Mouse (Mus musculus) midbrain, embryonic 15.5 days (tissue): ENCODE data around the gene Smpd4. TPM values are rescaled to one million over a fixed set of nuclear protein-coding genes. Genes with fewer than 3 reads are reported as not detected.
A peak's percentile ranks its signal among the peaks of the same experiment; 100 is the strongest.

Source experiments
- ATAC-seq: fragments of 200-750 bp; cut with Nextera tagmentation; replicated peaks from 2 replicates; pipeline ENCODE4 v1.8.0; 2017; ENCODE audit warnings: moderate TSS enrichment
- H3K27ac ChIP-seq: fragments of 300-500 bp; sonication (generic); 2 replicates; pipeline ENCODE4 v1.5.1; 2015; ENCODE audit warnings: mild to moderate bottlenecking, inconsistent platforms
- H3K27me3 ChIP-seq: fragments of 300-500 bp; sonication (generic); replicated peaks from 2 replicates; pipeline ENCODE4 v1.6.1; 2015; ENCODE audit warnings: inconsistent platforms
- H3K36me3 ChIP-seq: fragments of 300-500 bp; sonication (generic); replicated peaks from 2 replicates; pipeline ENCODE4 v1.6.1; 2015; ENCODE audit warnings: inconsistent platforms
- H3K4me1 ChIP-seq: fragments of 300-500 bp; sonication (generic); 2 replicates; pipeline ENCODE4 v1.6.1; 2015; ENCODE audit warnings: inconsistent platforms
- H3K4me2 ChIP-seq: fragments of 300-500 bp; sonication (generic); 2 replicates; pipeline ENCODE4 v1.6.1; 2015; ENCODE audit warnings: inconsistent platforms, mild to moderate bottlenecking, moderate library complexity
- H3K4me3 ChIP-seq: fragments of 300-500 bp; sonication (generic); 2 replicates; pipeline ENCODE4 v1.5.1; 2015; ENCODE audit warnings: mild to moderate bottlenecking, inconsistent platforms
- H3K9ac ChIP-seq: fragments of 300-500 bp; sonication (generic); 2 replicates; pipeline ENCODE4 v1.6.1; 2015; ENCODE audit warnings: mild to moderate bottlenecking, inconsistent platforms
- H3K9me3 ChIP-seq: fragments of 300-500 bp; sonication (generic); 2 replicates; pipeline ENCODE4 v1.6.1; 2016; ENCODE audit warnings: inconsistent platforms
- WGBS: fragments of 180-500 bp; shearing (Covaris S2); methylation state at CpG from one replicate; pipeline ENCODE4 v1.1.7; 2015; ENCODE audit warnings: mixed read lengths; 5-methylcytosine and 5-hydroxymethylcytosine counted together
- polyA plus RNA-seq: library from polyadenylated mRNA; unstranded; fragments of >200 nt; fragmentation: Nextera tagmentation; extraction: Ambion mirVana; gene quantifications from 2 replicates; pipeline ENCODE4 v1.2.1, GENCODE M21; 2015

Gene Smpd4
- polyA plus RNA-seq, 1 experiment from 2014 or later: 34.7 TPM

- Histone ChIP-seq H3K9me3 (no peaks in the 10 kb centered on the region), H3K27ac (no peak overlapping the region), H3K4me2 (no peak overlapping the region), H3K9ac (no peak overlapping the region), H3K27me3 (no peaks in the 10 kb centered on the region), H3K4me1 (peaks cover 4% of the 10 kb centered on the region), H3K4me3 (no peak overlapping the region), H3K36me3 (peaks cover 33% of the 10 kb centered on the region; the same call in 1 of the 2 replicates)
- no peak for ATAC-seq
- 87% methylated on average over 6 of the region's 6 CpGs for WGBS
Measured at GRCm38 (mm10) chr16:17641301-17641700, 22.1 kb downstream of the Smpd4 start.

GRCm38 (mm10) chr16:17642311-17642710 is 23.2 kb downstream of the Smpd4 start:
- H3K9me3 ChIP-seq: no peaks in the 10 kb centered on the region
- 86% methylated on average over 8 of the region's 8 CpGs for WGBS
- H3K27me3 ChIP-seq: no peaks in the 10 kb centered on the region
- H3K4me1 ChIP-seq: peaks cover 12% of the 10 kb centered on the region
- H3K4me3 ChIP-seq: no peak overlapping the region
- no peak for ATAC-seq
- no peak overlapping the region for H3K27ac ChIP-seq
- peaks cover 33% of the 10 kb centered on the region; the same call in 1 of the 2 replicates for H3K36me3 ChIP-seq
- H3K9ac ChIP-seq: no peak overlapping the region
- H3K4me2 ChIP-seq: no peak overlapping the region

DNA sequence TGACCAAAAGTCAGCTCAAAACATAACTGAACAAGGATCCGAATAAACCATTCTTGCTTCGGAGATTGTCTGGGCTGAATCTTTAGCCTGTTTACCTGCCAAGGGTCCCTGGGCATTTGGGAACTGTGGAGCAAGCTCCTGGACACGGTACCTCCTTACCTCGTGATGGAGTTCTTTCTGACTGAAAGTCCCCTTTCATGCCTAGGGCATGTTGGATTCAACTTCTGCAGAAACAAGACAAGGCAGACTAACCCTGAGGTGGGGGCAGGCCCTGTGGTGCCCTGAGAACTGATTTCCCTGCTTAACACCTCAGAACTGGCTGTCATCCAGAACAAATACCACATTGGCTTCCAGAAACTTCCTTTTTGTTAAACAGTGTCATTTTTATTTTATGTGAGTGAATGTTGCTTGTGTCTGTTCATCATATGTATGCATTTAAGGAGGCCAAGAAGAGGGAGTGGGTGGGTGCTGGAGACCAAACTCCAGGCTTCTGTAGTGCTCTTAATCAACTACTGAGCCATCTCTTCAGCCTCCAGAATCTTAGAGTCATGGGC is 24.4 kb downstream of the Smpd4 start:
- H3K36me3 ChIP-seq: peaks cover 33% of the 10 kb centered on the region; the same call in 1 of the 2 replicates
- H3K9me3 ChIP-seq: no peaks in the 10 kb centered on the region
- no peak overlapping the region for H3K9ac ChIP-seq
- no peak overlapping the region for H3K4me3 ChIP-seq
- H3K4me2 ChIP-seq: no peak overlapping the region
- ATAC-seq: no peak
- no peaks in the 10 kb centered on the region for H3K27me3 ChIP-seq
- peaks cover 15% of the 10 kb centered on the region for H3K4me1 ChIP-seq
- 94% methylated on average over 4 of the region's 4 CpGs for WGBS
- no peak overlapping the region for H3K27ac ChIP-seq

DNA sequence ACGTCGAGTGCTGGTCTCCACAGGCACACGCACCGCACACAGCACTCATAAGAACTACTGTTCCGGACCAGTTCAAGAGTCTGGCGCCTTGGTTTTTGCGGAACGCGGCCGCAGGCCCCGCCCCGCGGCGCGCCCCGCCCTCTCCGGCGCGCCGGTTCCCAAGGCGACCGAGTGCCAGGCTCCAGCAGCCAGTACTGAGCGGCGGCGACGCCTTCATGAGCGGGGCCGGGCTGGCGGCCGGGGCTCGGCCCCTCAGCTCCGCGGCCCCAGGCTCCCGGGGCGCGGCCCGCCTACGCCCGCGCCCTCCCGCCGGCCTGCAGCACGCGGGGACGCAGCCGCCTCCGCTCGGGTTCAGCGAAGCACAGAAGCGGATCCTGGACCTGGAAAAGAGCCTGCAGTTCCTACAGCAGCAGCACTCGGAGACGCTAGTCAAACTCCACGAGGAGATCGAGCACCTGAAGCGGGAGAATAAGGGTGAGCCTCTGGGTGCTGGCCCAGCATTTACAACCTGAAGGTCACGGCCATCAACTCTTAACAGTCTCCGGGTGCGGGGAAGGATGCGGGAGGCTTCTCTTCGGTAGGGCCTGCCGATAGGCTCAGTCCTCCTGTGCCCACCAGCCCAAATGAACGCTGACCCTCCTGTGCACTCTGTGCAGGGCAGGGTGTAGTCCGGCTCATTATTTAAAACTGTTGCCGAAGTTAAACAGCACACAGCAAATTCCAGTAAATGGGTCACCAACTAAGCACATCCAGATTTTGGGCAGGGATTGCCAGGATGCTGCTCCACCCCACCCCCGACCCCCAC is 27.4 kb downstream of the Smpd4 start, which contains the start of gene Ccdc74a:
Gene Ccdc74a (plus strand): TSS at position 161 of the 805 bp plus-strand sequence.
- peaks cover 15% of the 10 kb centered on the region for H3K4me1 ChIP-seq
- ATAC-seq: peak; percentile 94
- H3K9me3 ChIP-seq: no peaks in the 10 kb centered on the region
- H3K27me3 ChIP-seq: no peaks in the 10 kb centered on the region
- peak within 1 kb of the TSS; percentile 70 for H3K9ac ChIP-seq
- WGBS: 2% methylated on average over 61 of the region's 65 CpGs
- H3K36me3 ChIP-seq: peaks cover 13% of the 10 kb centered on the region; the same call in 1 of the 2 replicates
- H3K4me3 ChIP-seq: peak within 1 kb of the TSS; percentile 80
- peak within 1 kb of the TSS; percentile 83 for H3K4me2 ChIP-seq
- H3K27ac ChIP-seq: peak within 1 kb of the TSS; percentile 69

DNA sequence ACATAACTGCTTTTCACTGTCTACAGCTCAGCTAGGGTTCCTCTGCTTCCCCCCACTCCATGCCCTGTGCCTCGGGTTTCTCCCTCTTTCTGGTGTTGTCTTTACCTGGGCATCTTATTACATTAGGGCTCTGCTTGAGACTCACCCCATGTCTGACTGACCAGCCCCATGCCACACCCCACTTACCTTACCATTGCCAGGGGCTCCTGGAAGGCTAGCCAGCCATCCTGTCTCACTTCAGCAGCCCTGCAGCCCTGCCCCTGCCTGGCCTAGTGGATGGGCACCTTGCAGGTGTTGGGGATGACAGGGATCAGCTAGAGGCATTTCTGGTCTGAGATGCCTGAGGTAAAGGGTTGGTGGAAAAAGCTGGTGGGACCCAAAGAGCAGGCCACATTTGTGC is 28.0 kb downstream of the Smpd4 start:
- Histone ChIP-seq H3K36me3 (peaks cover 17% of the 10 kb centered on the region; the same call in 1 of the 2 replicates), H3K27ac (no peak overlapping the region), H3K9ac (no peak overlapping the region), H3K4me3 (peak overlapping the region; percentile 80), H3K4me2 (peak overlapping the region; percentile 83), H3K27me3 (no peaks in the 10 kb centered on the region), H3K9me3 (no peaks in the 10 kb centered on the region), H3K4me1 (peaks cover 15% of the 10 kb centered on the region)
- 14% methylated on average over 1 of the region's 1 CpGs for WGBS
- peak; percentile 5; the same call in 1 of the 2 replicates for ATAC-seq

GRCm38 (mm10) chr16:17647566-17648340 is 28.6 kb downstream of the Smpd4 start:
- Histone ChIP-seq H3K9ac (no peak overlapping the region), H3K9me3 (no peaks in the 10 kb centered on the region), H3K4me3 (no peak overlapping the region), H3K4me1 (peaks cover 15% of the 10 kb centered on the region), H3K27me3 (no peaks in the 10 kb centered on the region), H3K4me2 (no peak overlapping the region), H3K27ac (no peak overlapping the region), H3K36me3 (peaks cover 23% of the 10 kb centered on the region; the same call in 1 of the 2 replicates)
- WGBS: 78% methylated on average over 10 of the region's 10 CpGs
- no peak; the same call in 1 of the 2 replicates for ATAC-seq

GRCm38 (mm10) chr16:17649925-17650605 is 30.9 kb downstream of the Smpd4 start:
- Histone ChIP-seq H3K4me1 (peaks cover 15% of the 10 kb centered on the region), H3K36me3 (peaks cover 35% of the 10 kb centered on the region; the same call in 1 of the 2 replicates), H3K4me2 (no peak overlapping the region), H3K9me3 (no peaks in the 10 kb centered on the region), H3K27ac (no peak overlapping the region), H3K27me3 (no peaks in the 10 kb centered on the region), H3K4me3 (no peak overlapping the region), H3K9ac (no peak overlapping the region)
- 85% methylated on average over 16 of the region's 16 CpGs for WGBS
- no peak for ATAC-seq

GRCm38 (mm10) chr16:17650711-17651110 is 31.6 kb downstream of the Smpd4 start:
- Histone ChIP-seq H3K9me3 (no peaks in the 10 kb centered on the region), H3K36me3 (peaks cover 35% of the 10 kb centered on the region; the same call in 1 of the 2 replicates), H3K9ac (no peak overlapping the region), H3K4me1 (peaks cover 15% of the 10 kb centered on the region), H3K27me3 (no peaks in the 10 kb centered on the region), H3K27ac (no peak overlapping the region), H3K4me3 (no peak overlapping the region), H3K4me2 (no peak overlapping the region)
- WGBS: 93% methylated on average over 1 of the region's 1 CpGs
- no peak for ATAC-seq

DNA sequence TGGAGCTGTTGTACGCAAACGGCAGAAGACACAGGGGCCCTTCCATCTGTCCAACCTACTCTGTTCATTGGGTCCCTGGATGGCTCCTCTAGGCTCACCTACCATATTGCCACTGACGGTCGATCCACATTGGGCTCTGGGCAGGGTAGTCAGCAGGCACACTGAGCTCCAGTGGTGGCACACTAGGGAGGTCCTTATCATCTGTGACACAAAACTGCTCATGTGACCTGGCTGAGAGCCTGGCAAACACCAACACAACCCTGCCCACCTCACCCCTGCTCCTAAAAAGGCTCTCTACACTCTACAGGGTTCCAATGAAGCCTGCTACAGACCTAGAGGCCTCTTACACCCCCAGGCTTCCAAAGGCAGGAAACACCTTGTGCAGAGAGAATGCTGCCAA is 33.5 kb downstream of the Smpd4 start:
- no peak overlapping the region for H3K4me3 ChIP-seq
- ATAC-seq: no peak
- H3K27me3 ChIP-seq: no peaks in the 10 kb centered on the region
- H3K4me2 ChIP-seq: no peak overlapping the region
- H3K27ac ChIP-seq: no peak overlapping the region
- 92% methylated on average over 4 of the region's 4 CpGs for WGBS
- H3K4me1 ChIP-seq: peaks cover under 1% of the 10 kb centered on the region; the same call in 1 of the 2 replicates
- H3K36me3 ChIP-seq: peaks cover 35% of the 10 kb centered on the region; the same call in 1 of the 2 replicates
- no peak overlapping the region for H3K9ac ChIP-seq
- H3K9me3 ChIP-seq: no peaks in the 10 kb centered on the region

- WGBS: 93% methylated on average over 5 of the region's 5 CpGs
- Histone ChIP-seq H3K36me3 (peaks cover 35% of the 10 kb centered on the region; the same call in 1 of the 2 replicates), H3K4me3 (no peak overlapping the region)
Measured at GRCm38 (mm10) chr16:17653601-17654000, 34.4 kb downstream of the Smpd4 start.

GRCm38 (mm10) chr16:17654188-17654795 is 35.1 kb downstream of the Smpd4 start:
- no peak overlapping the region for H3K4me3 ChIP-seq
- peaks cover 35% of the 10 kb centered on the region; the same call in 1 of the 2 replicates for H3K36me3 ChIP-seq
- H3K4me2 ChIP-seq: no peak overlapping the region
- no peaks in the 10 kb centered on the region for H3K4me1 ChIP-seq
- no peak overlapping the region for H3K27ac ChIP-seq
- no peaks in the 10 kb centered on the region for H3K27me3 ChIP-seq
- no peak overlapping the region for H3K9ac ChIP-seq
- 94% methylated on average over 4 of the region's 4 CpGs for WGBS
- no peaks in the 10 kb centered on the region for H3K9me3 ChIP-seq
- no peak for ATAC-seq

More at GRCm38 (mm10) chr16:17653601-17654000, 34.4 kb downstream of the Smpd4 start:
- Histone ChIP-seq H3K27me3 (no peaks in the 10 kb centered on the region), H3K4me2 (no peak overlapping the region), H3K27ac (no peak overlapping the region), H3K9me3 (no peaks in the 10 kb centered on the region), H3K9ac (no peak overlapping the region), H3K4me1 (no peaks in the 10 kb centered on the region)
- ATAC-seq: no peak
